Mouse (Mus musculus): ENCODE measurements around the gene Ccdc42. TPM values are rescaled to one million over a fixed set of nuclear protein-coding genes. Genes with fewer than 3 reads are reported as not detected.

Ccdc42 gene
- total and polyA plus RNA-seq, 3 experiments, result not detected

DNA sequence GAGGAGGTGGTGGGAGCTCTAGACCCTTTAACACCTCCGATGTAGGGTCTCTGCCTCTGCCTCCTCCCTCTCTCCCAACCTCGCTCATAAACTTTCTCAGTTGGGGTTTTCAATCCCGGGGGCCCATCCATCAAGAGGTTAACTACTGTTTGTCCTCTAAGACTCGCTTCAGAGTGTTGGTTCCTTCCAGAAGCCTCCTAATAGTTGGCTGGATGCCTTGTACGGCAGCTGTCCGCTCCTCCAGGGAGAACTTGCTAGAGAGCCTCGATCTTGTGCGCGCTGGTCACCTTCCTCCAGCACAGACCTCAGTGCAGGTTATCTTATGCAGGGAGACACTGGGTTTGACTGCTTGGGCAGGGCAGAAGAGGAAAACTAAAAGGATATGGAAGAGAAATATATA lies 35.9 kb downstream of the Ccdc42 start:
- Histone ChIP-seq H3K4me2 (ENCODE audit: insufficient read depth, low read depth, poor library complexity, severe bottlenecking) (no peak overlapping the region), H3K36me3 (replicated peaks in 1 of 2; ENCODE audit: control insufficient read depth in 1 of 2, insufficient read depth in 1 of 2, low read length in 1 of 2) (no peaks in the 10 kb centered on the region), H3K9ac (ENCODE audit: insufficient read depth, low read depth) (no peak overlapping the region), H3K4me3 (replicated peaks in 1 of 3; ENCODE audit: low read depth in 2 of 3, low read length in 2 of 3, poor library complexity in 1 of 3) (no peak overlapping the region), H3K27ac (ENCODE audit: insufficient read depth, low read depth) (no peak overlapping the region), H3K27me3 (replicated peaks) (peaks cover 2% of the 10 kb centered on the region), H3K9me3 (replicated peaks; ENCODE audit: low read length) (no peaks in the 10 kb centered on the region), H3K79me2 (replicated peaks; ENCODE audit: control insufficient read depth, extremely low read depth, insufficient read depth, poor library complexity, severe bottlenecking) (no peaks in the 10 kb centered on the region), H3K4me1 (ENCODE audit: control insufficient read depth in 1 of 2, insufficient read depth in 2 of 2) (peaks cover 0 to 8% of the 10 kb centered on the region in 2 experiments; a peak in 2 of 4 replicates)
- DNase-seq (ENCODE audit: extremely low read depth), result no peak
- in situ Hi-C loops (cut with MboI; ENCODE audit: low pct_ligation_motif_present, low pct_unique_long_range_greater_than_20kb, low sequenced_read_pairs) (no loop called here), dilution Hi-C loops (cut with MboI; ENCODE audit: extremely low pct_ligation_motif_present, extremely low pct_unique_long_range_greater_than_20kb, low sequenced_read_pairs) (no loop called here)
- TF ChIP-seq ZNF384 (IDR thresholded peaks at IDR 0.05; ENCODE audit: low read depth, low read length) (no peak), EP300 (IDR thresholded peaks at IDR 0.05; ENCODE audit: low read length) (no peak), USF1 (IDR thresholded peaks at IDR 0.05; ENCODE audit: low read depth, low read length) (no peak), ZC3H11A (IDR thresholded peaks at IDR 0.05; ENCODE audit: low read depth, low read length) (no peak)

DNA sequence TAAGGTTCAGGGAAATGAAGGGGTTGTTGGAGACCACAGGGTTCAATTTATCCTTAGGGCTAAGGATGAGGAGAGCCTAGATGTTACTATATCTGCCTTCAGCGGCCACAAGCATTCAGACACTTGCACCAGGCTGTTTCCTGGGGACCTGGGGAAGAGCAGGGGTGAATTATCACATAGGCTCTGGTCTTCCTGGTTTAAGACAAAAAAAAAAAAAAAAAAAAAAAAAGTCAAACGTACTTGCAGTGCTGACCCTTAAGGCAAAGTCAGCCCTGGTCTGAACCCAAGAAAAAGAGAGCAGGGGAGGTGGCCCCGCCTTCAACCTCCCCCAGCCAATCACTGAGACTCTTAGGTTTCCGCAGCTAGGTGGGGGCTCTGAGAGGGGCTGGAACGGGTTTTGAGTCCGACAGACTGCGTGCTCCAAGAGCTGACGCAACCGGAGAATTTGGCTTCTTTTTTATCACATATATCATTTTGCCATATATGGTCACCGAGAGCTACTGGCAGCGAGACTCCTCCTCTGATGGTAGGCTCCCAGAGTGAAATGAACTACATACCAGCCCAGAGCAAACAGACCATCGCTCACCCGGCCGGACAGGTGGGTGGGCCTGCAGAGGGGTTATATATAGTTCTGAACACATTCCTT lies 36.5 kb downstream of the Ccdc42 start:
- TF ChIP-seq POLR2AphosphoS2 (IDR thresholded peaks at IDR 0.05; ENCODE audit: low read depth, low read length) (no peak), ELF1 (IDR thresholded peaks at IDR 0.05; ENCODE audit: low read depth, low read length) (no peak), MEF2A (IDR thresholded peaks at IDR 0.05; ENCODE audit: borderline replicate concordance, low read depth, low read length) (no peak), CTCF (conservative IDR thresholded peaks at IDR 0.05 in 1 of 2, IDR thresholded peaks at IDR 0.05 in 1 of 2; ENCODE audit: low read depth in 2 of 2, low read length in 2 of 2) (no peak), BHLHE40 (IDR thresholded peaks at IDR 0.05; ENCODE audit: low read depth, low read length) (no peak), USF1 (IDR thresholded peaks at IDR 0.05; ENCODE audit: low read depth, low read length) (no peak), MAX (IDR thresholded peaks at IDR 0.05; ENCODE audit: low read length) (no peak), CHD2 (IDR thresholded peaks at IDR 0.05; ENCODE audit: low read length) (no peak), MXI1 (IDR thresholded peaks at IDR 0.05; ENCODE audit: low read depth, low read length) (no peak), SMC3 (IDR thresholded peaks at IDR 0.05; ENCODE audit: low read depth, low read length) (no peak), USF2 (conservative IDR thresholded peaks at IDR 0.05; ENCODE audit: low read depth, low read length) (no peak), MAFK (IDR thresholded peaks at IDR 0.05; ENCODE audit: insufficient replicate concordance, low read length) (no peak), JUND (conservative IDR thresholded peaks at IDR 0.05; ENCODE audit: low read depth, low read length) (no peak), EP300 (IDR thresholded peaks at IDR 0.05; ENCODE audit: low read length) (no peak), UBTF (IDR thresholded peaks at IDR 0.05; ENCODE audit: low read depth, low read length) (no peak), JUN (IDR thresholded peaks at IDR 0.05; ENCODE audit: insufficient read depth, low read depth, low read length) (no peak), MYC (IDR thresholded peaks at IDR 0.05; ENCODE audit: low read depth, low read length) (no peak), TBP (conservative IDR thresholded peaks at IDR 0.05; ENCODE audit: low read depth, low read length) (no peak), GABPA (IDR thresholded peaks at IDR 0.05; ENCODE audit: insufficient replicate concordance, low read depth, low read length) (no peak), KAT2A (IDR thresholded peaks at IDR 0.05; ENCODE audit: insufficient replicate concordance, low read length) (no peak)
- dilution Hi-C loops (cut with MboI; ENCODE audit: extremely low pct_ligation_motif_present, extremely low pct_unique_long_range_greater_than_20kb, low sequenced_read_pairs), result no loop called here
- Histone ChIP-seq H3K9me3 (replicated peaks; ENCODE audit: low read length) (no peaks in the 10 kb centered on the region), H3K79me2 (replicated peaks; ENCODE audit: control insufficient read depth, extremely low read depth, insufficient read depth, poor library complexity, severe bottlenecking) (no peaks in the 10 kb centered on the region), H3K27me3 (replicated peaks) (peaks cover 2% of the 10 kb centered on the region), H3K4me3 (replicated peaks in 1 of 3; ENCODE audit: low read depth in 2 of 3, low read length in 2 of 3, poor library complexity in 1 of 3) (no peak overlapping the region), H3K4me1 (ENCODE audit: control insufficient read depth in 1 of 2, insufficient read depth in 2 of 2) (peaks cover 0 to 8% of the 10 kb centered on the region in 2 experiments; a peak in 2 of 4 replicates), H3K27ac (ENCODE audit: insufficient read depth, low read depth) (no peak overlapping the region), H3K36me3 (replicated peaks in 1 of 2; ENCODE audit: control insufficient read depth in 1 of 2, insufficient read depth in 1 of 2, low read length in 1 of 2) (no peaks in the 10 kb centered on the region), H3K9ac (ENCODE audit: insufficient read depth, low read depth) (no peak overlapping the region), H3K4me2 (ENCODE audit: insufficient read depth, low read depth, poor library complexity, severe bottlenecking) (0 out of 2 replicates have a peak overlapping the region, but pooled peaks have one; percentile 3)
- in situ Hi-C loops (cut with MboI; ENCODE audit: low pct_ligation_motif_present, low pct_unique_long_range_greater_than_20kb, low sequenced_read_pairs), result no loop called here
- DNase-seq (ENCODE audit: extremely low read depth), result no peak
